Mouse (Mus musculus) ES-Bruce4 (cell line): ENCODE measurements around the gene Suds3.
A peak's percentile ranks its signal among the peaks of the same experiment; 100 is the strongest.

Experiments used
- EP300 ChIP-seq: IDR thresholded peaks from 2 replicates; pipeline ENCODE4 v1.6.1; 2011; ENCODE audit warnings: low read depth, low read length; ENCODE audit not compliant: insufficient read depth
- POLR2A ChIP-seq: IDR thresholded peaks from one replicate; pipeline ENCODE4 v1.8.1; 2011; ENCODE audit warnings: low read length; ENCODE audit not compliant: insufficient read depth

DNA sequence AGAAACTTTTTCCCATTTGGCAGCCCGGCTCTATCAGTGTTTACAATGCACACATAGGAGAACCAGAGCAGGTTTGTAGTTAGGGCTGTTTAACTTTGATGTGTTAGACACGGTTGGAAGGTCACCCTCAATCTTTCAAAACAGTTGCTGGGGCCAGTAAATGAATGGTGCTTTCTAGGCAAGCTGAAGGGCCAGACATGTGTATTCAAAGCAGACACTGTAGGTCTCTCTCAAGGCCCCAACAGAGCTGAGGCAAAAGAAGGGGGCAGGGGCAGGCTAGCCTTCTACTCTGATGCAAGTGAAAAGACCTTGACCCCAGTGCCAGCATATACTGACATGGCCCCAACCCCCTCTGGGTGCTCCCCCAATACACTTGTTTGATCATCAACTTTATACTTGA lies 5.7 kb upstream of the Suds3 start:
- no peak for TF ChIP-seq POLR2A
- TF ChIP-seq EP300 = peak; percentile 57; the same call in 1 of the 2 replicates
